Mouse (Mus musculus) neural tube, embryonic 10.5 days (tissue): ENCODE data around the gene Rpp21.

ENCODE experiments used
- DNase-seq: peaks from one replicate; pipeline ENCODE4 v3.0.0-alpha.2; 2017; ENCODE audit warnings: low spot score; ENCODE audit errors: extremely low spot score

Rpp21 gene

GRCm38 (mm10) chr17:36257969-36258368 lies at the start of gene Rpp21:
Gene Rpp21, minus strand, starts transcription at chr17:36258069.
- DNase-seq, result no peak

GRCm38 (mm10) chr17:36286390-36286789 lies 28.5 kb upstream of the Rpp21 start, which contains the start of gene H2-M10.2:
Gene H2-M10.2, minus strand, starts transcription at chr17:36286490.
- no peak for DNase-seq

- no peak for DNase-seq
These were observed 23.8 kb upstream of the Rpp21 start for GRCm38 (mm10) chr17:36281521-36282245.

- no peak for DNase-seq
These were observed 16.9 kb upstream of the Rpp21 start for GRCm38 (mm10) chr17:36274776-36275175.

- no peak for DNase-seq
These were observed 15.9 kb upstream of the Rpp21 start for GRCm38 (mm10) chr17:36273796-36274195.

GRCm38 (mm10) chr17:36272643-36273366 lies 14.9 kb upstream of the Rpp21 start:
- no peak for DNase-seq

- DNase-seq, result peak; percentile 91
These were observed 13.9 kb upstream of the Rpp21 start, which contains the start of gene Trim39 for GRCm38 (mm10) chr17:36271586-36272256. Gene Trim39, minus strand, starts transcription at chr17:36272247.

GRCm38 (mm10) chr17:36270956-36271585 lies 13.2 kb upstream of the Rpp21 start:
- DNase-seq, result peak; percentile 96

GRCm38 (mm10) chr17:36265834-36266233 lies 8.0 kb upstream of the Rpp21 start:
- DNase-seq, result no peak

GRCm38 (mm10) chr17:36264273-36264925 lies 6.5 kb upstream of the Rpp21 start:
- DNase-seq, result no peak

- no peak for DNase-seq
These were observed 3.8 kb upstream of the Rpp21 start for GRCm38 (mm10) chr17:36261511-36262166.

- DNase-seq, result peak; percentile 78
These were observed 475 bp downstream of the Rpp21 start for GRCm38 (mm10) chr17:36257241-36257947.

- no peak for DNase-seq
These were observed 4.7 kb downstream of the Rpp21 start for GRCm38 (mm10) chr17:36253087-36253600.

GRCm38 (mm10) chr17:36252250-36252876 lies 5.5 kb downstream of the Rpp21 start:
- DNase-seq, result peak; percentile 40

GRCm38 (mm10) chr17:36248886-36249285 lies 9.0 kb downstream of the Rpp21 start:
- no peak for DNase-seq

- DNase-seq, result no peak
These were observed 12.1 kb downstream of the Rpp21 start for GRCm38 (mm10) chr17:36245741-36246140.

GRCm38 (mm10) chr17:36244031-36244430 lies 13.8 kb downstream of the Rpp21 start:
- no peak for DNase-seq

- DNase-seq, result no peak
These were observed 17.1 kb downstream of the Rpp21 start for GRCm38 (mm10) chr17:36240637-36241213.
